Mouse (Mus musculus): ENCODE measurements at regions not wholly inside any gene's neighbourhood (a gene's known extent, or its start where the extent isn't known, plus 50 kb on each side); places are given as distances from the start of the nearest gene placed in this dataset.

GRCm38 (mm10) chr6:99890805-99891204 is 164.6 kb upstream of the Prok2 start:
- DNase-seq: no peak

DNA sequence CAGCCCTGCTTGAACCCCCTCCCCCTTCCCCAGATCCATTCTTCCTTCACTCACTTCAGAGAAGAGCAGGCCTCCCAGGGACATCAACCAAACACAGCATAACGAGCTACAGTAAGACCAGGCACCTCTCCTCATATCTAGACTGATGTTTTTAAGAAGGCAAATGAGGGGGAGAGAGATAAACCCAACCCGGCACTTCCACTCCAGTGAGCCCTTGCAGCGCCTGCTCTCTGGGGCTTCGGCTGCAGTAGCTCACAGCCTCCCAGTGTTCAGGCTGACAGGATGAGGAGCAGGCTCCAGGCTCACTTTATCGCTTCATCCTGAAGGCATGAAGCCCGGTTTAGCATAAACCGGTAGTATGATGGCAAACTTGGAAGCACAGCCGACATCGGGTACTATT is 162.9 kb upstream of the Prok2 start:
- DNase-seq: no peak

GRCm38 (mm10) chr6:99887904-99888303 is 161.7 kb upstream of the Prok2 start:
- no peak for DNase-seq

GRCm38 (mm10) chr6:99884755-99885154 is 158.6 kb upstream of the Prok2 start:
- DNase-seq: no peak

DNA sequence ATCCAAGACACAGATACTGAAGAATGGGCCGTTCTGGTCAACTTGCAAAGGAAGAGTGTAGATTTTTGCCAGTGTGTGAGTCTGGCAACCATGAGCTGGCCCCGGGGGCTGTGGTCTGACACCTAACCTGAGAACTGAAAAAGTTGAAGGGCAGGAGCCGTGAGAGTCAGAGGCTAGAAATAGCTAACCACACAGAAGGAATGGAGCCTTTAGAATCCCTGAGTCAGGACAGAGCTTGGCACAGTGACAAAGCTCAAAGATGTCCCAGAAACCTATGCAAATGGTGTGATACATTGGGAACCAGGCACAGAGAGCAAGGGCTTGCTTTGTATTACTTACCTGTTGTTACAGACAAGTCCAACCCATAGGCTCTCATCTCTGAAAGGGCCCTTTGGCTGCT is 157.9 kb upstream of the Prok2 start:
- DNase-seq: no peak

GRCm38 (mm10) chr6:99881606-99882005 is 155.4 kb upstream of the Prok2 start:
- DNase-seq: no peak

GRCm38 (mm10) chr6:99874852-99875251 is 148.7 kb upstream of the Prok2 start:
- DNase-seq: no peak

DNA sequence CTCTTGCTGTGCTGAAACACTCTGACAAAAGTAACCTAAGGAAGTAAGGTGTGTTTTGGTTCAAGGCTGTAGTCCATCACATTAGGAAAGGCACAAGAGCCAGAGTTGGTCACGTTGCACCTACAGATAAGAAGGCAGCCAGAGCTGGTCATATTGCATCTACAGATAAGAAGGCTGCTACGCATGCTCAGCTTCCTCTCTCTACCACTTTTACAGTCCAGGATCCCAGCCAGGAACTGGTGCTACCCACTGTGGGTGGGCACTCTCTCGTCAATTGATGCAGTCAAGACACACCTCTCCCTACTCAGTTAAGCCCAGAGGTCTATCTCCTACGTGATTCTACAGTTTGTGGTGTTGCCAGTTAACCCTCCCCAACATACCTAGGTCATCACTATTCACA is 147.8 kb upstream of the Prok2 start:
- DNase-seq: no peak

GRCm38 (mm10) chr6:99866061-99866460 is 139.9 kb upstream of the Prok2 start:
- no peak for DNase-seq

GRCm38 (mm10) chr6:99864949-99865348 is 138.8 kb upstream of the Prok2 start:
- DNase-seq: no peak

- peak; percentile 37 for DNase-seq
These were observed 137.2 kb upstream of the Prok2 start for GRCm38 (mm10) chr6:99863418-99863817.

- DNase-seq: no peak
These were observed 131.2 kb upstream of the Prok2 start for GRCm38 (mm10) chr6:99857411-99857810.

DNA sequence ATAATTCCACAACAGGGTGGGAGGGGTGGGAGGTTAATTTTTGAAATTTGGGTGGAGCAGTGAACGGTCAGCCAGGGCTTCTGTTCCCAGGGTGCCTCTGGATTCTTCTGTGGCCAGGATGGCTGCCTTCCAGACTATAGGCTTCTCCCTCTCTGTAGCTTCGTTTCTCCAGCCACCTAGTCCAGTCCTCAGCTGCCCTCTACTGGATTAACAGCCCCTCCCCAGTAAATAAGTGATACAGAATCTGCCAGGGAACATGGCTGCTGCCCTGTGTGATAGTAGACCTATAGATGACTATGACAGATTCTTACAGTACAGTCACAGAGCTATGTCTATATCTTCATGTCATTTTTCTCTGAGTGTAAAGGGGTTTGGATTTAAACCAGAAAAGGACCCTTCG is 127.5 kb upstream of the Prok2 start:
- no peak for DNase-seq

GRCm38 (mm10) chr6:99850706-99851105 is 124.5 kb upstream of the Prok2 start:
- peak; percentile 40 for DNase-seq

GRCm38 (mm10) chr6:99845508-99845846 is 119.3 kb upstream of the Prok2 start:
- no peak for DNase-seq

GRCm38 (mm10) chr6:99844775-99845507 is 118.7 kb upstream of the Prok2 start:
- DNase-seq: no peak

GRCm38 (mm10) chr6:99843507-99843906 is 117.3 kb upstream of the Prok2 start:
- DNase-seq: no peak

GRCm38 (mm10) chr6:99842723-99843122 is 116.5 kb upstream of the Prok2 start:
- DNase-seq: no peak

GRCm38 (mm10) chr6:99840823-99841222 is 114.6 kb upstream of the Prok2 start:
- no peak for DNase-seq

DNA sequence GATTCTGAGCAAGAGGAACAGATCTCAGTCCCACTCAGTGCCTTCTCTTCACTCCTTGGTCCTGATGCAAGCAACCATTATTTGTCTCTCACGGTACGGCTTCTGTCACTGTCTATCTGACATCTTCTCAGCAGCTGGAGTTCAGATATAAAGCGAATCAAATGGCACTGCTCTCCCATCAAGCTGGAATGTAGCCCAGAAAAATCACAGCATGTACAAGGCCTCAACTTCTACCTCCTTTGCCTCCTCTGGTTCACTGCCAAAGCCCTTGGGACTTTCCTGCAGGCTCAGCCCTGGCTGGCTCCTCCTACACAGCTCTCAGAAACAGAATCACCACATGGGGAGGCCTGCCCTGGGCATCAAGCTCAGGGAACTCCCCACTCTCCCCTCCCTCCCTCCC is 107.1 kb upstream of the Prok2 start:
- DNase-seq: peak; percentile 86

DNA sequence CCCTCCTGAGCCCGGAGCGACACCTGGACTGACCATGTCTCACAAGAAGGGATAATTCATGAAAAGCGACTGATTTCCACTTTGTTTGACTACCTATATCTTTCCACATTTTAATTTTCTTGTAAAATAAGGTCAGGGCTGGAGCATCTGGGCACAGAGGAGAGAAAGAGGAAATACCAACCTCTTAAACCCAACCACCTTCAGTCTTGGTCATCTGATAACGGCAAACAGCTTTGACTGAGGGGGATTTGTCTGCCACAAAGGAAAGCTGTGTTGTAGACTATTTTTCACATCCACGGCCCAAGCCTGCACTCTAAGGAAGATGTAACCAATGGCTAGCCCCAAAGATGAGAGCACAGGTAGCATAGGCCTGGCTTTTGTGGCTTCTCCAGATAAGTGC is 101.4 kb upstream of the Prok2 start:
- no peak for DNase-seq

DNA sequence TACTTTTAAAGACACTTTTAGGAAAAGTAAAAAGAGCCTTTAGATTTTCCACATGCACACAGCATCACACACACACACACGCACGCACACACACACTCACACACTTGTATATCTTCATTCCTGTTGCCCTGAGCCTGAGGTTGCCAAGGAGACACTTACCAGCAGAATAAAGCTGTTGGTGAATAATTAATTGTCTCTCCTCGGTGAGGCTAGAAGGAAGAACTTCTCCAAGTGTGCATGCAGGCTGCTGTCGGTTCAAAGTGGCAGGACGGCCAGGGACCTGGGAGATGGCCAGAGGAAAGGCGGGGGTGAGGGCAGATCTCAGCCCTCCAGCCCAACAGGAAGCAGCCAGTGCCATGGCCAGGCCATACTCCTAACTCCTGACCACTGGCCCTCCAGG is 98.6 kb upstream of the Prok2 start:
- DNase-seq: no peak

- peak; percentile 61 for DNase-seq
These were observed 96.3 kb upstream of the Prok2 start for GRCm38 (mm10) chr6:99822471-99822870.

DNA sequence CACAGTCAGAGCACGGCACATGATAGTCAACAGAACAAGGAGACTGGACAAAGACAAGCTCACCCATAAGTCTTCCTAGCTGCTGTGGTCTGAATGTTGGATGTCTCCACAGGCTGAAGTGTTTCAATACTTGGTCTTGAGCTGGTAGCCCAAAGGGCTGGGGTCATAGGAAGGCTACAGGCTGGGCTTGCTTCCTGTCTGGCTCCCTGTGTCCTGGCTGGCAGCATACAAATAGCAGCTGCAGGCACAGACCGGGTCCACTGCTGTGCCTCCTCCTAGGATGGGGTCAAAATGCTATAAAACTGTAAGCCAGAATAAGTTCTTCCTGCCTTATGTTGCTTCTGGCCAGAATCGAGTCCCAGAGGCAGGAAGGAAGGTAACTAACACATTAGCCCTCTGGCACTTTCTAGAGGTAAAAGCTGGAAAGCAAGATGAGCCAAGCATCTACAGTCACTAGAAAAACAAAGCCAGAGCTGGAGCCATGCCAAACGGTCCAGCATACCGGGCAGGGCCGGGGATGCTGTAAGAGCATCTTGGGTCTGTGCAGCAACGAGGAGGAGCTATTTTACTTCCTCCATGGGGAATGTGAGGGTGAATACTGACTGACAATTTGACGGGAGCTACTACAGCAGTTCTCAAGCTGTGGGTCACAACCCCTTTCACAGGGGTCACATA is 93.2 kb upstream of the Prok2 start:
- DNase-seq: no peak
